Mouse (Mus musculus): ENCODE results near the gene Uvrag. TPM values are rescaled to one million over a fixed set of nuclear protein-coding genes. Genes with fewer than 3 reads are reported as not detected.

The Uvrag gene
- polyA plus RNA-seq, 1 experiment from 2014 or later, result 18.3 TPM

- Histone ChIP-seq H3K4me2 (ENCODE audit: low read length) (no peak overlapping the region), H3K9me3 (ENCODE audit: control insufficient read depth, low read length) (no peaks in the 10 kb centered on the region), H3K9ac (replicated peaks; ENCODE audit: low read depth, low read length) (no peak overlapping the region), H3K4me1 (replicated peaks; ENCODE audit: control insufficient read depth, insufficient read depth, low read length) (no peaks in the 10 kb centered on the region), H3K27ac (ENCODE audit: low read length) (no peak overlapping the region), H3K4me3 (replicated peaks; ENCODE audit: low read length) (no peak overlapping the region), H3K27me3 (replicated peaks; ENCODE audit: control insufficient read depth, insufficient read depth, low read length) (no peaks in the 10 kb centered on the region), H3K36me3 (ENCODE audit: control insufficient read depth, insufficient read depth) (no peaks in the 10 kb centered on the region)
- WGBS, result 43% methylated on average over 1 of the region's 1 CpGs
- ATAC-seq, result no peak
Measured at GRCm38 (mm10) chr7:99149017-99149416, 8.1 kb upstream of the Uvrag start.

GRCm38 (mm10) chr7:99147494-99147893 is 6.6 kb upstream of the Uvrag start:
- Histone ChIP-seq H3K4me3 (replicated peaks; ENCODE audit: low read length) (no peak overlapping the region), H3K4me1 (replicated peaks; ENCODE audit: control insufficient read depth, insufficient read depth, low read length) (no peaks in the 10 kb centered on the region), H3K9ac (replicated peaks; ENCODE audit: low read depth, low read length) (no peak overlapping the region), H3K4me2 (ENCODE audit: low read length) (no peak overlapping the region), H3K27me3 (replicated peaks; ENCODE audit: control insufficient read depth, insufficient read depth, low read length) (no peaks in the 10 kb centered on the region), H3K27ac (ENCODE audit: low read length) (no peak overlapping the region), H3K36me3 (ENCODE audit: control insufficient read depth, insufficient read depth) (no peaks in the 10 kb centered on the region), H3K9me3 (ENCODE audit: control insufficient read depth, low read length) (no peaks in the 10 kb centered on the region)
- ATAC-seq, result no peak
- WGBS, result 90% methylated on average over 7 of the region's 7 CpGs

GRCm38 (mm10) chr7:99146906-99147305 is 6.0 kb upstream of the Uvrag start:
- no peaks in the 10 kb centered on the region for H3K27me3 ChIP-seq (replicated peaks; ENCODE audit: control insufficient read depth, insufficient read depth, low read length)
- H3K36me3 ChIP-seq (ENCODE audit: control insufficient read depth, insufficient read depth), result no peaks in the 10 kb centered on the region
- 77% methylated on average over 7 of the region's 7 CpGs for WGBS
- H3K4me2 ChIP-seq (ENCODE audit: low read length), result no peak overlapping the region
- H3K4me3 ChIP-seq (replicated peaks; ENCODE audit: low read length), result no peak overlapping the region
- H3K27ac ChIP-seq (ENCODE audit: low read length), result no peak overlapping the region
- no peak overlapping the region for H3K9ac ChIP-seq (replicated peaks; ENCODE audit: low read depth, low read length)
- peaks cover 2% of the 10 kb centered on the region for H3K4me1 ChIP-seq (replicated peaks; ENCODE audit: control insufficient read depth, insufficient read depth, low read length)
- H3K9me3 ChIP-seq (ENCODE audit: control insufficient read depth, low read length), result no peaks in the 10 kb centered on the region
- ATAC-seq, result no peak

GRCm38 (mm10) chr7:99146011-99146410 is 5.1 kb upstream of the Uvrag start:
- WGBS, result 67% methylated on average over 7 of the region's 7 CpGs
- Histone ChIP-seq H3K27ac (ENCODE audit: low read length) (no peak overlapping the region), H3K4me2 (ENCODE audit: low read length) (no peak overlapping the region), H3K9ac (replicated peaks; ENCODE audit: low read depth, low read length) (no peak overlapping the region), H3K4me3 (replicated peaks; ENCODE audit: low read length) (no peak overlapping the region), H3K36me3 (ENCODE audit: control insufficient read depth, insufficient read depth) (no peaks in the 10 kb centered on the region), H3K9me3 (ENCODE audit: control insufficient read depth, low read length) (no peaks in the 10 kb centered on the region), H3K27me3 (replicated peaks; ENCODE audit: control insufficient read depth, insufficient read depth, low read length) (no peaks in the 10 kb centered on the region), H3K4me1 (replicated peaks; ENCODE audit: control insufficient read depth, insufficient read depth, low read length) (peaks cover 6% of the 10 kb centered on the region)
- no peak for ATAC-seq

- no peak overlapping the region for H3K9ac ChIP-seq (replicated peaks; ENCODE audit: low read depth, low read length)
- no peaks in the 10 kb centered on the region for H3K36me3 ChIP-seq (ENCODE audit: control insufficient read depth, insufficient read depth)
- H3K4me3 ChIP-seq (replicated peaks; ENCODE audit: low read length), result no peak overlapping the region
- no peak overlapping the region for H3K27ac ChIP-seq (ENCODE audit: low read length)
- H3K4me2 ChIP-seq (ENCODE audit: low read length), result no peak overlapping the region
- ATAC-seq, result no peak
- WGBS, result 74% methylated on average over 11 of the region's 11 CpGs
- H3K9me3 ChIP-seq (ENCODE audit: control insufficient read depth, low read length), result no peaks in the 10 kb centered on the region
- H3K27me3 ChIP-seq (replicated peaks; ENCODE audit: control insufficient read depth, insufficient read depth, low read length), result no peaks in the 10 kb centered on the region
- peaks cover 11% of the 10 kb centered on the region for H3K4me1 ChIP-seq (replicated peaks; ENCODE audit: control insufficient read depth, insufficient read depth, low read length)
Measured at GRCm38 (mm10) chr7:99144616-99145015, 3.7 kb upstream of the Uvrag start.

- H3K9me3 ChIP-seq (ENCODE audit: control insufficient read depth, low read length), result no peaks in the 10 kb centered on the region
- WGBS, result 75% methylated on average over 3 of the region's 3 CpGs
- H3K4me3 ChIP-seq (replicated peaks; ENCODE audit: low read length), result no peak overlapping the region
- H3K4me1 ChIP-seq (replicated peaks; ENCODE audit: control insufficient read depth, insufficient read depth, low read length), result peaks cover 17% of the 10 kb centered on the region
- no peaks in the 10 kb centered on the region for H3K27me3 ChIP-seq (replicated peaks; ENCODE audit: control insufficient read depth, insufficient read depth, low read length)
- no peak for ATAC-seq
- H3K27ac ChIP-seq (ENCODE audit: low read length), result no peak overlapping the region
- H3K9ac ChIP-seq (replicated peaks; ENCODE audit: low read depth, low read length), result no peak overlapping the region
- H3K36me3 ChIP-seq (ENCODE audit: control insufficient read depth, insufficient read depth), result no peaks in the 10 kb centered on the region
- no peak overlapping the region for H3K4me2 ChIP-seq (ENCODE audit: low read length)
Measured at GRCm38 (mm10) chr7:99143244-99143643, 2.3 kb upstream of the Uvrag start.

- Histone ChIP-seq H3K4me2 (ENCODE audit: low read length) (peak overlapping the region; percentile 70), H3K4me1 (replicated peaks; ENCODE audit: control insufficient read depth, insufficient read depth, low read length) (peaks cover 17% of the 10 kb centered on the region), H3K9ac (replicated peaks; ENCODE audit: low read depth, low read length) (peak overlapping the region; percentile 38), H3K27me3 (replicated peaks; ENCODE audit: control insufficient read depth, insufficient read depth, low read length) (no peaks in the 10 kb centered on the region), H3K9me3 (ENCODE audit: control insufficient read depth, low read length) (no peaks in the 10 kb centered on the region), H3K4me3 (replicated peaks; ENCODE audit: low read length) (peak overlapping the region; percentile 97), H3K36me3 (ENCODE audit: control insufficient read depth, insufficient read depth) (no peaks in the 10 kb centered on the region), H3K27ac (ENCODE audit: low read length) (peak overlapping the region; percentile 34)
- 27% methylated on average over 12 of the region's 12 CpGs for WGBS
- ATAC-seq, result no peak
Measured at GRCm38 (mm10) chr7:99141919-99142606, 1.1 kb upstream of the Uvrag start.

- Histone ChIP-seq H3K9ac (replicated peaks; ENCODE audit: low read depth, low read length) (peak overlapping the region; percentile 89), H3K4me1 (replicated peaks; ENCODE audit: control insufficient read depth, insufficient read depth, low read length) (peaks cover 17% of the 10 kb centered on the region), H3K27ac (ENCODE audit: low read length) (peak overlapping the region; percentile 84), H3K4me2 (ENCODE audit: low read length) (peak overlapping the region; percentile 85), H3K4me3 (replicated peaks; ENCODE audit: low read length) (peak overlapping the region; percentile 97), H3K36me3 (ENCODE audit: control insufficient read depth, insufficient read depth) (no peaks in the 10 kb centered on the region), H3K27me3 (replicated peaks; ENCODE audit: control insufficient read depth, insufficient read depth, low read length) (no peaks in the 10 kb centered on the region), H3K9me3 (ENCODE audit: control insufficient read depth, low read length) (no peaks in the 10 kb centered on the region)
- under 1% methylated on average over 38 of the region's 39 CpGs for WGBS
- no peak for ATAC-seq
Measured at GRCm38 (mm10) chr7:99140511-99140910, 430 bp downstream of the Uvrag start.

GRCm38 (mm10) chr7:99139841-99140491 is 975 bp downstream of the Uvrag start:
- H3K27me3 ChIP-seq (replicated peaks; ENCODE audit: control insufficient read depth, insufficient read depth, low read length), result no peaks in the 10 kb centered on the region
- H3K4me2 ChIP-seq (ENCODE audit: low read length), result peak overlapping the region; percentile 85
- no peak for ATAC-seq
- H3K27ac ChIP-seq (ENCODE audit: low read length), result peak overlapping the region; percentile 84; the same call in 1 of the 2 replicates
- H3K9me3 ChIP-seq (ENCODE audit: control insufficient read depth, low read length), result no peaks in the 10 kb centered on the region
- H3K36me3 ChIP-seq (ENCODE audit: control insufficient read depth, insufficient read depth), result no peaks in the 10 kb centered on the region
- peak overlapping the region; percentile 97 for H3K4me3 ChIP-seq (replicated peaks; ENCODE audit: low read length)
- H3K9ac ChIP-seq (replicated peaks; ENCODE audit: low read depth, low read length), result peak overlapping the region; percentile 89
- WGBS, result under 1% methylated on average over 13 of the region's 13 CpGs
- peaks cover 17% of the 10 kb centered on the region for H3K4me1 ChIP-seq (replicated peaks; ENCODE audit: control insufficient read depth, insufficient read depth, low read length)

Measured in forebrain, embryonic 16.5 days (tissue).